25 mouse cellular contexts compared by ENCODE assay signal in genomic region chr11:71576801-71577200, GRCm38 (mm10).
"Had no signal": no experiment of that assay in that cellular context is flagged by ENCODE, and none has a peak within 500 bp of the region (broad histone marks: within the 10 kb centered on the region; RNA-seq: fewer than 3 reads in every experiment).

No protein-coding gene starts in this region.

- H3K9ac ChIP-seq: heart, embryonic 12.5 days; hindbrain, embryonic 13.5 days; intestine, embryonic 15.5 days; limb, embryonic 12.5 days; liver, embryonic 13.5 days; liver, embryonic 15.5 days; liver, postnatal 0 days had no signal

- H3K27ac ChIP-seq: gastrocnemius, adult 2 months; heart, adult 2 months; hindbrain, embryonic 10.5 days; hindbrain, embryonic 13.5 days; intestine, embryonic 15.5 days; layer of hippocampus, adult 2 months; left cerebral cortex, adult 2 months; limb, embryonic 10.5 days; limb, embryonic 12.5 days; liver, embryonic 13.5 days; liver, embryonic 15.5 days had no signal

- H3K4me1 ChIP-seq: intestine, embryonic 15.5 days; limb, embryonic 12.5 days; liver, embryonic 13.5 days; liver, embryonic 15.5 days had no signal

- H3K36me3 ChIP-seq: heart, embryonic 12.5 days; hindbrain, embryonic 10.5 days; hindbrain, embryonic 13.5 days; intestine, embryonic 15.5 days; limb, embryonic 10.5 days; limb, embryonic 12.5 days; liver, embryonic 13.5 days; liver, embryonic 15.5 days had no signal

- H3K4me2 ChIP-seq: heart, embryonic 12.5 days; hindbrain, embryonic 13.5 days; intestine, embryonic 15.5 days; limb, embryonic 12.5 days; liver, embryonic 11.5 days; liver, embryonic 13.5 days; liver, embryonic 15.5 days had no signal

- H3K27me3 ChIP-seq: heart, embryonic 12.5 days; hindbrain, embryonic 13.5 days; intestine, embryonic 15.5 days; limb, embryonic 12.5 days; liver, embryonic 13.5 days; liver, embryonic 15.5 days had no signal

- ATAC-seq: forebrain, embryonic 16.5 days; inflammation-experienced regulatory T-cells, adult 6 months; intestine, embryonic 15.5 days; intestine, postnatal 0 days; liver, postnatal 0 days had no signal

- H3K4me3 ChIP-seq: gastrocnemius, adult 2 months; heart, adult 2 months; heart, embryonic 12.5 days; hindbrain, embryonic 10.5 days; hindbrain, embryonic 13.5 days; intestine, embryonic 15.5 days; layer of hippocampus, adult 2 months; left cerebral cortex, adult 2 months; limb, embryonic 10.5 days; limb, embryonic 12.5 days; liver, embryonic 13.5 days; liver, embryonic 15.5 days had no signal

- DNase-seq: gastrocnemius, adult 2 months; gastrocnemius, postnatal 10 days; gastrocnemius, postnatal 25 days; heart, adult 2 months; heart, postnatal 10 days; heart, postnatal 4 days; kidney, adult 2 months; kidney, postnatal 14 days; kidney, postnatal 4 days; liver; liver, embryonic 13.5 days; liver, postnatal 0 days had no signal

- H3K9me3 ChIP-seq: heart, embryonic 12.5 days; hindbrain, embryonic 10.5 days; hindbrain, embryonic 13.5 days; intestine, embryonic 15.5 days; limb, embryonic 10.5 days; limb, embryonic 12.5 days; liver, embryonic 13.5 days; liver, embryonic 15.5 days had no signal
